Mouse (Mus musculus): Measurements from ENCODE around the gene Arhgap31. TPM values are rescaled to one million over a fixed set of nuclear protein-coding genes. Genes with fewer than 3 reads are reported as not detected.

Arhgap31 gene
- polyA plus RNA-seq, 1 experiment = not detected

GRCm38 (mm10) chr16:38672370-38672769 lies 40.7 kb downstream of the Arhgap31 start:
- 65% methylated on average over 5 of the region's 5 CpGs for WGBS
- TF ChIP-seq CTCF (IDR thresholded peaks at IDR 0.05; ENCODE audit: insufficient read depth, low read depth, low read length) = no peak
- no peak for TF ChIP-seq POLR2A (IDR thresholded peaks at IDR 0.05; ENCODE audit: insufficient read depth, low read depth, low read length)

GRCm38 (mm10) chr16:38670621-38671390 lies 42.3 kb downstream of the Arhgap31 start:
- H3K4me3 ChIP-seq (ENCODE audit: insufficient read depth, low read depth, low read length) = no peak overlapping the region
- 79% methylated on average over 12 of the region's 12 CpGs for WGBS
- H3K4me1 ChIP-seq (ENCODE audit: control insufficient read depth, insufficient read depth, low read length) = peaks cover 32% of the 10 kb centered on the region
- TF ChIP-seq CTCF (IDR thresholded peaks at IDR 0.05; ENCODE audit: insufficient read depth, low read depth, low read length) (no peak), POLR2A (IDR thresholded peaks at IDR 0.05; ENCODE audit: insufficient read depth, low read depth, low read length) (no peak)
- no peak overlapping the region for H3K27ac ChIP-seq (ENCODE audit: insufficient read depth, low read depth, low read length)

More at GRCm38 (mm10) chr16:38672370-38672769, 40.7 kb downstream of the Arhgap31 start:
- no peak overlapping the region for H3K4me3 ChIP-seq (ENCODE audit: insufficient read depth, low read depth, low read length)
- H3K27ac ChIP-seq (ENCODE audit: insufficient read depth, low read depth, low read length) = no peak overlapping the region
- H3K4me1 ChIP-seq (ENCODE audit: control insufficient read depth, insufficient read depth, low read length) = peaks cover 33% of the 10 kb centered on the region

GRCm38 (mm10) chr16:38668871-38669675 lies 44.0 kb downstream of the Arhgap31 start:
- Histone ChIP-seq H3K4me1 (ENCODE audit: control insufficient read depth, insufficient read depth, low read length) (peaks cover 25% of the 10 kb centered on the region), H3K27ac (ENCODE audit: insufficient read depth, low read depth, low read length) (peak overlapping the region; percentile 67; the same call in 1 of the 2 replicates), H3K4me3 (ENCODE audit: insufficient read depth, low read depth, low read length) (no peak overlapping the region)
- 65% methylated on average over 8 of the region's 8 CpGs for WGBS
- TF ChIP-seq POLR2A (IDR thresholded peaks at IDR 0.05; ENCODE audit: insufficient read depth, low read depth, low read length) = no peak
- TF ChIP-seq CTCF (IDR thresholded peaks at IDR 0.05; ENCODE audit: insufficient read depth, low read depth, low read length) = no peak

GRCm38 (mm10) chr16:38666523-38666922 lies 46.6 kb downstream of the Arhgap31 start:
- Histone ChIP-seq H3K4me3 (ENCODE audit: insufficient read depth, low read depth, low read length) (no peak overlapping the region), H3K4me1 (ENCODE audit: control insufficient read depth, insufficient read depth, low read length) (peaks cover 16% of the 10 kb centered on the region), H3K27ac (ENCODE audit: insufficient read depth, low read depth, low read length) (no peak overlapping the region)
- WGBS = 84% methylated on average over 4 of the region's 4 CpGs
- TF ChIP-seq CTCF (IDR thresholded peaks at IDR 0.05; ENCODE audit: insufficient read depth, low read depth, low read length) (no peak), POLR2A (IDR thresholded peaks at IDR 0.05; ENCODE audit: insufficient read depth, low read depth, low read length) (no peak)

GRCm38 (mm10) chr16:38666016-38666415 lies 47.1 kb downstream of the Arhgap31 start:
- no peak for TF ChIP-seq POLR2A (IDR thresholded peaks at IDR 0.05; ENCODE audit: insufficient read depth, low read depth, low read length)
- no peak for TF ChIP-seq CTCF (IDR thresholded peaks at IDR 0.05; ENCODE audit: insufficient read depth, low read depth, low read length)
- WGBS = 89% methylated on average over 2 of the region's 2 CpGs
- H3K4me3 ChIP-seq (ENCODE audit: insufficient read depth, low read depth, low read length) = no peak overlapping the region
- no peak overlapping the region for H3K27ac ChIP-seq (ENCODE audit: insufficient read depth, low read depth, low read length)
- H3K4me1 ChIP-seq (ENCODE audit: control insufficient read depth, insufficient read depth, low read length) = peaks cover 15% of the 10 kb centered on the region

GRCm38 (mm10) chr16:38662575-38662974 lies 50.5 kb downstream of the Arhgap31 start:
- no peak overlapping the region for H3K27ac ChIP-seq (ENCODE audit: insufficient read depth, low read depth, low read length)
- 60% methylated on average over 10 of the region's 10 CpGs for WGBS

GRCm38 (mm10) chr16:38654308-38654707 lies 58.8 kb downstream of the Arhgap31 start:
- 0 out of 2 replicates have a peak overlapping the region, but pooled peaks have one; percentile 7 for H3K27ac ChIP-seq (ENCODE audit: insufficient read depth, low read depth, low read length)

More at GRCm38 (mm10) chr16:38662575-38662974, 50.5 kb downstream of the Arhgap31 start:
- peaks cover 8% of the 10 kb centered on the region; the same call in 1 of the 2 replicates for H3K4me1 ChIP-seq (ENCODE audit: control insufficient read depth, insufficient read depth, low read length)
- no peak for TF ChIP-seq POLR2A (IDR thresholded peaks at IDR 0.05; ENCODE audit: insufficient read depth, low read depth, low read length)
- no peak for TF ChIP-seq CTCF (IDR thresholded peaks at IDR 0.05; ENCODE audit: insufficient read depth, low read depth, low read length)
- H3K4me3 ChIP-seq (ENCODE audit: insufficient read depth, low read depth, low read length) = no peak overlapping the region

GRCm38 (mm10) chr16:38653390-38653871 lies 59.6 kb downstream of the Arhgap31 start:
- no peak for TF ChIP-seq CTCF (IDR thresholded peaks at IDR 0.05; ENCODE audit: insufficient read depth, low read depth, low read length)
- no peak for TF ChIP-seq POLR2A (IDR thresholded peaks at IDR 0.05; ENCODE audit: insufficient read depth, low read depth, low read length)
- no peak overlapping the region for H3K4me3 ChIP-seq (ENCODE audit: insufficient read depth, low read depth, low read length)
- peaks cover 15% of the 10 kb centered on the region for H3K4me1 ChIP-seq (ENCODE audit: control insufficient read depth, insufficient read depth, low read length)
- 59% methylated on average over 10 of the region's 10 CpGs for WGBS
- 0 out of 2 replicates have a peak overlapping the region, but pooled peaks have one; percentile 7 for H3K27ac ChIP-seq (ENCODE audit: insufficient read depth, low read depth, low read length)

More at GRCm38 (mm10) chr16:38654308-38654707, 58.8 kb downstream of the Arhgap31 start:
- no peak overlapping the region for H3K4me3 ChIP-seq (ENCODE audit: insufficient read depth, low read depth, low read length)
- 42% methylated on average over 4 of the region's 4 CpGs for WGBS
- TF ChIP-seq CTCF (IDR thresholded peaks at IDR 0.05; ENCODE audit: insufficient read depth, low read depth, low read length) (no peak), POLR2A (IDR thresholded peaks at IDR 0.05; ENCODE audit: insufficient read depth, low read depth, low read length) (no peak)
- peaks cover 12% of the 10 kb centered on the region for H3K4me1 ChIP-seq (ENCODE audit: control insufficient read depth, insufficient read depth, low read length)

Data from olfactory bulb, adult 2 months (tissue).